Mouse (Mus musculus) spleen, adult 2 months (tissue): ENCODE results near the gene Scgn. TPM values are rescaled to one million over a fixed set of nuclear protein-coding genes. Genes with fewer than 3 reads are reported as not detected.

Experiments
- DNase-seq, 2 experiments: peaks; one replicate each; pipeline versions ENCODE4 v3.0.0 to v3.0.0-alpha.2; 2012 to 2021; ENCODE audit warnings: low spot score in 2 of 2, low read depth in 1 of 2
- H3K27ac ChIP-seq: fragments of 200-500 bp; 2 replicates; pipeline ENCODE4 v1.5.1; 2012; ENCODE audit warnings: low read length, inconsistent platforms; ENCODE audit not compliant: insufficient read depth
- H3K27me3 ChIP-seq: fragments of 200-500 bp; 2 replicates; pipeline ENCODE4 v1.6.1; 2012; ENCODE audit warnings: mild to moderate bottlenecking, moderate library complexity, low read length, inconsistent platforms; ENCODE audit not compliant: control insufficient read depth, insufficient read depth
- H3K36me3 ChIP-seq: fragments of 200-500 bp; 2 replicates; pipeline ENCODE4 v1.6.1; 2012; ENCODE audit warnings: mild to moderate bottlenecking, low read length, inconsistent platforms; ENCODE audit not compliant: control insufficient read depth, insufficient read depth
- H3K4me1 ChIP-seq: fragments of 200-500 bp; 2 replicates; pipeline ENCODE4 v1.6.1; 2011; ENCODE audit warnings: inconsistent platforms; ENCODE audit not compliant: control insufficient read depth, insufficient read depth, insufficient read length
- H3K4me3 ChIP-seq: fragments of 200-500 bp; 2 replicates; pipeline ENCODE4 v1.5.1; 2011; ENCODE audit warnings: mild to moderate bottlenecking, inconsistent platforms; ENCODE audit not compliant: insufficient read depth, insufficient read length; ENCODE audit errors: extremely low read depth
- CTCF ChIP-seq: fragments of 200-500 bp; IDR thresholded peaks from 2 replicates; pipeline ENCODE4 v1.5.1; 2011; ENCODE audit warnings: mild to moderate bottlenecking, inconsistent platforms; ENCODE audit not compliant: insufficient read depth, insufficient read length, insufficient replicate concordance; ENCODE audit errors: extremely low read depth
- POLR2A ChIP-seq: fragments of 200-500 bp; IDR thresholded peaks from 2 replicates; pipeline ENCODE4 v1.6.1; 2011; ENCODE audit warnings: low read depth, low read length, inconsistent platforms
- WGBS: fragments of 180-500 bp; shearing (Covaris S2); methylation state at CpG from one replicate; pipeline ENCODE4 v1.1.7; 2018; 5-methylcytosine and 5-hydroxymethylcytosine counted together
- polyA plus RNA-seq: library from polyadenylated mRNA; depleted of rRNA; stranded (reverse); fragments of >200 nt; gene quantifications from 2 replicates; pipeline ENCODE4 v1.2.3, GENCODE M21; 2012

The Scgn gene
- polyA plus RNA-seq, 1 experiment, result not detected

DNA sequence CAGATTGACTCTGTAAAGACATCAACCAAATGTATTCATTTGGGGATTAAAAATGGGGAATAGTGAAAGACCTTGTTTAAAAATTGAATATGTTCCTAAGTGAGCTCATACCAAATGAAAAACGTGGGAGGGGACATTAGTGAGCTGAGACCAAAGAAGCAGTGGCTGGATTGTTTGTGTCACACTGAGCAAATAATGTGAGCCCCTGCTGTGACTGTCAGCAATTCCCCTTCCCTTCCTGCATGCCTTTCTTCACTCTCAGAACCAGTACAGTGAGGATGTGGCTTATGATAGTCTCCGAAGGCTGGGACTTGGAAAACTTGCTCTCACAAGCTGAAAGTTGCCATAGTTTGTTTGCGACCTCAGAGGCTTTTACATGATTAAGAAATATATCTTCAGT is 5.9 kb downstream of the Scgn start:
- 67% methylated on average over 3 of the region's 3 CpGs for WGBS
- H3K36me3 ChIP-seq, result no peaks in the 10 kb centered on the region
- no peak for TF ChIP-seq POLR2A
- no peak for TF ChIP-seq CTCF
- H3K4me3 ChIP-seq, result no peak overlapping the region
- DNase-seq, result no peak
- H3K4me1 ChIP-seq, result no peaks in the 10 kb centered on the region
- H3K27me3 ChIP-seq, result no peaks in the 10 kb centered on the region
- no peak overlapping the region for H3K27ac ChIP-seq

DNA sequence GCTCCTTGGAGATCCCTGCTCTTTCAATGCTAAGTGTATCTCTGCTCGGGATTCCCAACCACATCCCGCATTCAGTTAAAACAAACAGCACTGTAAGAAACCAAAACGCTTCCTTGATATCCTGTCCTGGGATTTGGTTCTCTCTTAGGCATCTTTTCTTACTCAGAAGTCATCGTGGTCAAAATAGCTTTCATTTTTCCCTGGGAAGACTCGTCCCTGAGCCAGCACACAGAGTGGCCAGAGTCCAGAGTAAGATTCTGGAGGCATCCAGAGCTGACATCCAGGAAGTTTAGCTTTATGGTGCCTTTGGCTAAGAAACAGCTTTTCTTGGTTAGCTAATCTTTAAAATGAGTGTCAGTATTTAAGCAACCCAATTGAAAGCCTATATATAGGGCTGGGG is 18.7 kb downstream of the Scgn start:
- no peaks in the 10 kb centered on the region for H3K4me1 ChIP-seq
- DNase-seq, result no peak
- H3K36me3 ChIP-seq, result no peaks in the 10 kb centered on the region
- no peak overlapping the region for H3K27ac ChIP-seq
- 74% methylated on average over 5 of the region's 5 CpGs for WGBS
- H3K27me3 ChIP-seq, result no peaks in the 10 kb centered on the region
- no peak for TF ChIP-seq POLR2A
- no peak for TF ChIP-seq CTCF
- no peak overlapping the region for H3K4me3 ChIP-seq

DNA sequence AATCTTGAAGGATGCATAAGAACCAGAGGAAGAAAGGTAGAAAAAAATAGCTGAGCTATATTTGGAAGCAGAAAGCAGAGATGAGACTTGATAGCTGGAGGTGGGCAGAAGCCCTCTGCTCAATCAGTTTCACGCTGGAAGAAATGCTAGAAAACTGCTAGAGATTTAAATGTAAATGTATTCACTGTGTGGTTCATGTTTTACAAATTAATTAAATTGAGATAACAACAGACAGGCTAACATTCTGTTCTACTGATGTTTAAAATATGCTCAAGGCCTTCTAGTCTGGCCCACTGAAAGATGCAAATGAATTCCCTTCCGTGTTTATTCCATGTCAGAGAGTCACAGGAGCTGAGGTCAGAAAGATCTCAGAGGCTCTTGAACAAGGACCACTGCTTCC is 19.1 kb downstream of the Scgn start:
- H3K27ac ChIP-seq, result no peak overlapping the region
- no peak for TF ChIP-seq POLR2A
- DNase-seq, result no peak
- WGBS, result 77% methylated on average over 2 of the region's 2 CpGs
- no peak overlapping the region for H3K4me3 ChIP-seq
- H3K36me3 ChIP-seq, result no peaks in the 10 kb centered on the region
- H3K27me3 ChIP-seq, result no peaks in the 10 kb centered on the region
- H3K4me1 ChIP-seq, result no peaks in the 10 kb centered on the region

DNA sequence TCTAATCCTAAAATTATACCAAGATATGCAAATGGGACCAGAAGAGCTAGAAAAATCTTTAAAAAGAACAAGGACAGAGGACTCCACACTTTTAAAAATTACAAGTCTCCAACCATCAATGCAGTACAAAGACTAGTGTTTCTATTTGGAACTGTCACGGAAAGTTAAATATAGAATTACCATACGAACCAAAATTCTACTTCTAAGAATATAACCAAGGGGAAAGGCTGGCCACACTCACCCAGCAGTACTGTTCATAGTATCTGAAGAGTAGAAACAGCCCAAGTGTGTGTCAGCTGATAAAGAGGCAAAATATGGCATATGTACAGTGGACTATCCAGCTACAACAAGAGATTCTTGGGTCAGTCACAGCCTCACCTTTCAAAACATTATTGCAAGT is 26.1 kb downstream of the Scgn start:
- WGBS, result 46% methylated on average over 2 of the region's 2 CpGs
- TF ChIP-seq POLR2A (no peak), CTCF (no peak)
- no peaks in the 10 kb centered on the region for H3K4me1 ChIP-seq
- no peaks in the 10 kb centered on the region for H3K36me3 ChIP-seq
- no peak for DNase-seq
- H3K27me3 ChIP-seq, result no peaks in the 10 kb centered on the region
- no peak overlapping the region for H3K27ac ChIP-seq
- no peak overlapping the region for H3K4me3 ChIP-seq

DNA sequence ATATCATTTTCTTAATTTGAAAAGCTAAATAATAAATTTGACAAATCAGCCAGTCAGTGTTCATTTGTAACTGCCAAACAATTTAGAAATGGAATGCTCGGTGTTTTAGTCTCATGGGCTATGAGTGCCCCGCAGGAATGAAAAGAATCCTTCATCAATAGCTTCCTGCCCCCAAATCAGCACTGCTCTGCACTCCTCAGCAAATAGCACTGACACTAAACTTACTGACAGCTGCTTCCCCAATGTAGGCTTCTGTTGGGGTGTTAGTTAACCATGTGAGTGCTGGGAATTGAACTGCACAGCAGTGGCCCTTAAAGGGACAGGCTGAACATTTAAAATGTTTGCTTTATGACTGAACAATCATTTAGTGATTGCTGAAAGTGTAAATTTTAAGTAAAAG is 31.2 kb downstream of the Scgn start:
- Histone ChIP-seq H3K36me3 (no peaks in the 10 kb centered on the region), H3K4me1 (no peaks in the 10 kb centered on the region), H3K27me3 (no peaks in the 10 kb centered on the region), H3K4me3 (no peak overlapping the region), H3K27ac (no peak overlapping the region)
- TF ChIP-seq POLR2A (no peak), CTCF (no peak)
- WGBS, result 42% methylated on average over 2 of the region's 2 CpGs
- no peak for DNase-seq

DNA sequence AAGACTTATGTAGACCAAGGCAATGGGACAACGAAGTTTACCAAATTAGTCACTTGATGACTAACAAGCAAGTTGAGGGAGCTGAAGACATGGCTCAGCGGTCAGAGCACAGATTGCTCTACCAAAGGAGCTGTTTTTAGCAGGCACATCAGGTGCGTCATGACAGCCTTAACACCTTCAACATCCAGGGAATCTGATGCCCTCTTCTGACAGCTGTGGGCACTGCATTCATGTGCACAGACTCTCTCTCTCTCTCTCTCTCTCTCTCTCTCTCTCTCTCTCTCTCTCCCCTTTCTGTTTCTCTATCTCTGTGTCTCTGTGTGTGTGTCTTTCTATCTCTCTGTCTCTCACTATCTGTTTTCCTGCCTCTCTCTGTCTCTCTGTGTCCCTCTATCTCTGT is 40.1 kb downstream of the Scgn start:
- Histone ChIP-seq H3K36me3 (no peaks in the 10 kb centered on the region), H3K27me3 (no peaks in the 10 kb centered on the region), H3K4me3 (no peak overlapping the region), H3K27ac (no peak overlapping the region), H3K4me1 (no peaks in the 10 kb centered on the region)
- WGBS, result 48% methylated on average over 3 of the region's 3 CpGs
- TF ChIP-seq POLR2A, result no peak
- TF ChIP-seq CTCF, result peak; percentile 39; the same call in 1 of the 2 replicates
- peak; percentile 38 to 50 for DNase-seq

DNA sequence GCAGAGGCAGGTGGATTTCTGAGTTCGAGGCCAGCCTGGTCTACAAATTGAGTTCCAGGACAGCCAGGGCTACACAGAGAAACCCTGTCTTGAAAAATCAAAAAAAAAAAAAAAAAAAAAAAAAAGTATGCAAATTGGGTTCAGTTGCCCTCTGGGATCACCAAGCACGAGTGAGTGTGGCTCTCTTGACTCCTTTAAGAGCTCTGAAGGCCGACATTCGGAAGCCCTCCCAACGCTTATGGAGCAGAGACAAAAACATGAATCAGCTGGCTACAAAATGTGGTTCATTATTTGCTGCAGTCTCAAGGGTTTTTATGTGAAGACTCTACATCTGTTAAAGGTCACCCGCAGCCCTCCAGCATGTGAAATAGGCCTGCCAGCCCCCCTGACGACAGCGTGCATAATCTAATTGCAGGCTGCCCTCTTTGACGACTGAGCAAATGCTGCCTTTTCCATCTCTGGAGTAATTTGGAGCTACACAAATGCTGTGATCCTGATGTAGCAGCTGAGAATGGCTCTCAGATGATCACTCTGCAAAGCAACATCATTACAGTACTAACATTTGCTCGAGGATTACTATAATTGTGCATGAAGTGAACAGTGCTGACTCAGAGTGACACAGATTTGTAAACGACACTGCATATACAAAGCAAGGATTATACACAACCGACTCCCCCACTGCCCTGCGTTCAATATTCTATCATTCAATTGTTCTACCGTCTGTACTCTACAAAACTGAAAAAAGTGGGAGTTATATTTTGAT is 41.3 kb downstream of the Scgn start:
- no peak for TF ChIP-seq CTCF
- TF ChIP-seq POLR2A, result no peak
- Histone ChIP-seq H3K27me3 (no peaks in the 10 kb centered on the region), H3K36me3 (no peaks in the 10 kb centered on the region), H3K27ac (no peak overlapping the region), H3K4me3 (no peak overlapping the region), H3K4me1 (no peaks in the 10 kb centered on the region)
- DNase-seq, result no peak
- WGBS, result 77% methylated on average over 14 of the region's 14 CpGs
